Mouse (Mus musculus) liver, postnatal 0 days (tissue): ENCODE data around the gene Ptges2.

Experiments
- CTCF ChIP-seq: sonication (generic); IDR thresholded peaks from 2 replicates; pipeline ENCODE4 v1.5.1; 2016; ENCODE audit warnings: antibody characterized with exemption, low read depth
- EP300 ChIP-seq: IDR thresholded peaks from 2 replicates; pipeline ENCODE4 v1.6.1; 2016; ENCODE audit warnings: antibody characterized with exemption, low read depth, mild to moderate bottlenecking

- TF ChIP-seq CTCF (no peak), EP300 (no peak)
Measured at GRCm38 (mm10) chr2:32425568-32425967, 29.9 kb downstream of the Ptges2 start.
